Mouse (Mus musculus): ENCODE measurements around the gene Cela3a. TPM values are rescaled to one million over a fixed set of nuclear protein-coding genes. Genes with fewer than 3 reads are reported as not detected.

Gene Cela3a
- 3.2 and 4.9 TPM in 2 replicates for polyA plus RNA-seq (2012; rRNA removed)

GRCm38 (mm10) chr4:137409691-137410090, at the start of gene Cela3a:
TSS of gene Cela3a (minus strand) at chr4:137409791.
- whole genome bisulfite sequencing: 86% methylated on average over 5 of the region's 5 CpGs
- TF ChIP-seq POLR2A (IDR thresholded peaks at IDR 0.05; ENCODE audit: low read depth, low read length): no peak
- no peak for TF ChIP-seq CTCF (IDR thresholded peaks at IDR 0.05; ENCODE audit: extremely low read depth, insufficient read depth, insufficient read length, insufficient replicate concordance)
- Histone ChIP-seq H3K27ac (ENCODE audit: insufficient read depth, low read length) (no peak within 1 kb of the TSS), H3K4me1 (ENCODE audit: control insufficient read depth, insufficient read depth, insufficient read length) (no peaks in the 10 kb centered on the region), H3K36me3 (ENCODE audit: control insufficient read depth, insufficient read depth, low read length) (no peaks in the 10 kb centered on the region), H3K4me3 (ENCODE audit: extremely low read depth, insufficient read depth, insufficient read length) (no peak within 1 kb of the TSS), H3K27me3 (ENCODE audit: control insufficient read depth, insufficient read depth, low read length) (no peaks in the 10 kb centered on the region)
- no peak for DNase-seq (ENCODE audit: low read depth in 1 of 2, low spot score in 2 of 2)

DNA sequence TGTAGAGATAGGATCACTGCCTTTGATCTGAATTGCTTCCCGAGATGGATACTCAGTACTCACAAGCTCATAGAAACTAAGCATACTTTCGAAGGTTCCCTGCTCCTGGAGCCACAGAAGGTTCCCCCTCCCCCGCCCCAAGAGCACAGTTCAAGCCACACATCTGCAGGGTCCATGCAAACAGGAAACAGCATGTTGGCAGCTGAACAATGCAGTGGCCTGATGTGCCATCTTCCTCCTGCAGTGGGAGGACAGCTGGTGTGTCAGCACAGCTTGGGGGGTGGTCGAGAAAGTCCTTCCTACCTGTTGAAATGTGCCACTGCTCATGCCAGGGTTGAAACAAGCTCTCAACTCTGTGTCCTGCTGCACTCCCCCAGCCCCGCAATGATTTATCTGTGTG, 49.3 kb upstream of the Cela3a start:
- Histone ChIP-seq H3K4me1 (ENCODE audit: control insufficient read depth, insufficient read depth, insufficient read length) (no peaks in the 10 kb centered on the region), H3K4me3 (ENCODE audit: extremely low read depth, insufficient read depth, insufficient read length) (no peak overlapping the region), H3K27ac (ENCODE audit: insufficient read depth, low read length) (no peak overlapping the region), H3K36me3 (ENCODE audit: control insufficient read depth, insufficient read depth, low read length) (no peaks in the 10 kb centered on the region), H3K27me3 (ENCODE audit: control insufficient read depth, insufficient read depth, low read length) (no peaks in the 10 kb centered on the region)
- DNase-seq (ENCODE audit: low read depth in 1 of 2, low spot score in 2 of 2): no peak
- WGBS: 22% methylated on average over 5 of the region's 5 CpGs
- TF ChIP-seq CTCF (IDR thresholded peaks at IDR 0.05; ENCODE audit: extremely low read depth, insufficient read depth, insufficient read length, insufficient replicate concordance) (no peak), POLR2A (IDR thresholded peaks at IDR 0.05; ENCODE audit: low read depth, low read length) (no peak)

DNA sequence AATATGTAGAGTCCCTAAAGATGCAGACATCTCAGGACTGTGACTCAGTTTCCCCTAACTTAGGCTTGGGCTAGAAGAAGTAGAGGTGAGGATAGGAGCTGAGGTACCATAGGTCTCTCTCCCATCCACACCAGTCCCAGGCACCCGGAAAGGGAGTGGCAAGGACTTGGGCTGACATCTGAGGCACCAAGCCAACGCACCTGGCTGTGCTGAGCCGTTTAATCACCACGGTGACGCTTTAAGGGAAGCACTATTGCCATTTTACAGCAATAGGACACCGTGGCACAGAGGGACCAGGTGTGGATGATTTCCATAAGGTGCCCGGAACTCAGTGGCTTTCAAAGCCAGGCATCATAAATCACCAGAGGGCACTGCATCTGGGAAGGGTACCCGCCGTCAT, 48.7 kb upstream of the Cela3a start:
- Histone ChIP-seq H3K4me3 (ENCODE audit: extremely low read depth, insufficient read depth, insufficient read length) (no peak overlapping the region), H3K36me3 (ENCODE audit: control insufficient read depth, insufficient read depth, low read length) (no peaks in the 10 kb centered on the region), H3K27me3 (ENCODE audit: control insufficient read depth, insufficient read depth, low read length) (no peaks in the 10 kb centered on the region), H3K27ac (ENCODE audit: insufficient read depth, low read length) (no peak overlapping the region), H3K4me1 (ENCODE audit: control insufficient read depth, insufficient read depth, insufficient read length) (no peaks in the 10 kb centered on the region)
- no peak for DNase-seq (ENCODE audit: low read depth in 1 of 2, low spot score in 2 of 2)
- WGBS: 57% methylated on average over 9 of the region's 9 CpGs
- TF ChIP-seq POLR2A (IDR thresholded peaks at IDR 0.05; ENCODE audit: low read depth, low read length) (no peak), CTCF (IDR thresholded peaks at IDR 0.05; ENCODE audit: extremely low read depth, insufficient read depth, insufficient read length, insufficient replicate concordance) (no peak)

DNA sequence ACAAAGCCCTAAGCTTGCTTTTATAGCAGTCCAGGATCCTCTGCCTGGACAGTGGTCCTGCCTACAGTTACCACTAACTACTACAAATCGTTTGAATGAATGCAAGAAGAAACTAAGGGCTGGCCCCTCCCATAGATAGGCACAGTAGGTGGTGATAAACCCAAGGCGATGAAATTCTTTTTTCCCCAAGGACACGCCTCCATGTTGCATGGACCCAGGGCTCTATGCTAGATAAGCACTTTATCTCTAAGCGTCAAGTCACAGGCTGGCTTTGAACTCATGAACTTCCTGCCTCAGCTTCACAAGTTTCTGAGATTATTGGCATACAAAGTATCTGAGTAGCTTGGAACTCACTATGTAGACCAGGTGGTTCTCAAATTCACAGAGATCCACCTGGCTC, 47.7 kb upstream of the Cela3a start:
- DNase-seq (ENCODE audit: low read depth in 1 of 2, low spot score in 2 of 2): no peak
- 71% methylated on average over 4 of the region's 4 CpGs for WGBS
- no peak overlapping the region for H3K4me3 ChIP-seq (ENCODE audit: extremely low read depth, insufficient read depth, insufficient read length)
- TF ChIP-seq CTCF (IDR thresholded peaks at IDR 0.05; ENCODE audit: extremely low read depth, insufficient read depth, insufficient read length, insufficient replicate concordance): no peak
- no peak for TF ChIP-seq POLR2A (IDR thresholded peaks at IDR 0.05; ENCODE audit: low read depth, low read length)
- H3K4me1 ChIP-seq (ENCODE audit: control insufficient read depth, insufficient read depth, insufficient read length): no peaks in the 10 kb centered on the region
- no peaks in the 10 kb centered on the region for H3K36me3 ChIP-seq (ENCODE audit: control insufficient read depth, insufficient read depth, low read length)
- H3K27ac ChIP-seq (ENCODE audit: insufficient read depth, low read length): no peak overlapping the region
- no peaks in the 10 kb centered on the region for H3K27me3 ChIP-seq (ENCODE audit: control insufficient read depth, insufficient read depth, low read length)

- TF ChIP-seq POLR2A (IDR thresholded peaks at IDR 0.05; ENCODE audit: low read depth, low read length) (no peak), CTCF (IDR thresholded peaks at IDR 0.05; ENCODE audit: extremely low read depth, insufficient read depth, insufficient read length, insufficient replicate concordance) (no peak)
- no peaks in the 10 kb centered on the region for H3K27me3 ChIP-seq (ENCODE audit: control insufficient read depth, insufficient read depth, low read length)
- H3K27ac ChIP-seq (ENCODE audit: insufficient read depth, low read length): no peak overlapping the region
- no peak overlapping the region for H3K4me3 ChIP-seq (ENCODE audit: extremely low read depth, insufficient read depth, insufficient read length)
- no peaks in the 10 kb centered on the region for H3K36me3 ChIP-seq (ENCODE audit: control insufficient read depth, insufficient read depth, low read length)
- no peaks in the 10 kb centered on the region for H3K4me1 ChIP-seq (ENCODE audit: control insufficient read depth, insufficient read depth, insufficient read length)
- DNase-seq (ENCODE audit: low read depth in 1 of 2, low spot score in 2 of 2): no peak
- WGBS: 90% methylated on average over 12 of the region's 12 CpGs
Measured at GRCm38 (mm10) chr4:137456581-137456980, 47.0 kb upstream of the Cela3a start.

- no peak for DNase-seq (ENCODE audit: low read depth in 1 of 2, low spot score in 2 of 2)
- no peak overlapping the region for H3K4me3 ChIP-seq (ENCODE audit: extremely low read depth, insufficient read depth, insufficient read length)
- no peaks in the 10 kb centered on the region for H3K4me1 ChIP-seq (ENCODE audit: control insufficient read depth, insufficient read depth, insufficient read length)
- H3K27ac ChIP-seq (ENCODE audit: insufficient read depth, low read length): no peak overlapping the region
- no peaks in the 10 kb centered on the region for H3K36me3 ChIP-seq (ENCODE audit: control insufficient read depth, insufficient read depth, low read length)
- 90% methylated on average over 14 of the region's 14 CpGs for WGBS
- H3K27me3 ChIP-seq (ENCODE audit: control insufficient read depth, insufficient read depth, low read length): no peaks in the 10 kb centered on the region
- no peak for TF ChIP-seq CTCF (IDR thresholded peaks at IDR 0.05; ENCODE audit: extremely low read depth, insufficient read depth, insufficient read length, insufficient replicate concordance)
- TF ChIP-seq POLR2A (IDR thresholded peaks at IDR 0.05; ENCODE audit: low read depth, low read length): no peak
Measured at GRCm38 (mm10) chr4:137454582-137454981, 45.0 kb upstream of the Cela3a start.

GRCm38 (mm10) chr4:137453234-137453767, 43.7 kb upstream of the Cela3a start, which contains the start of gene 1700013G24Rik:
TSS of gene 1700013G24Rik (plus strand) at chr4:137453284.
- H3K36me3 ChIP-seq (ENCODE audit: control insufficient read depth, insufficient read depth, low read length): no peaks in the 10 kb centered on the region
- TF ChIP-seq CTCF (IDR thresholded peaks at IDR 0.05; ENCODE audit: extremely low read depth, insufficient read depth, insufficient read length, insufficient replicate concordance): no peak
- TF ChIP-seq POLR2A (IDR thresholded peaks at IDR 0.05; ENCODE audit: low read depth, low read length): no peak
- no peak for DNase-seq (ENCODE audit: low read depth in 1 of 2, low spot score in 2 of 2)
- no peak within 1 kb of the TSS for H3K4me3 ChIP-seq (ENCODE audit: extremely low read depth, insufficient read depth, insufficient read length)
- H3K27me3 ChIP-seq (ENCODE audit: control insufficient read depth, insufficient read depth, low read length): no peaks in the 10 kb centered on the region
- no peak within 1 kb of the TSS for H3K27ac ChIP-seq (ENCODE audit: insufficient read depth, low read length)
- WGBS: 87% methylated on average over 8 of the region's 8 CpGs
- H3K4me1 ChIP-seq (ENCODE audit: control insufficient read depth, insufficient read depth, insufficient read length): no peaks in the 10 kb centered on the region
